Mouse (Mus musculus): Measurements from ENCODE around the gene Snx29. TPM values are rescaled to one million over a fixed set of nuclear protein-coding genes. Genes with fewer than 3 reads are reported as not detected.

The Snx29 gene
- total RNA-seq (2023; ENCODE audit: inconsistent age): 130 to 147 TPM (median 142 TPM) in 4 replicates

GRCm38 (mm10) chr16:11322409-11323323, at the start of gene Snx29:
Snx29 (plus strand) TSS chr16:11322908.

GRCm38 (mm10) chr16:11313512-11313911, 9.2 kb upstream of the Snx29 start, which contains the start of gene Tnfrsf17:
Tnfrsf17 (plus strand) TSS chr16:11313812.

Other genes with a start within 250 kb of the Snx29 start
- 69.3 to 72.6 TPM (median 70.9 TPM) in 4 replicates for gene Txndc11, start 188.3 kb upstream of the Snx29 start, total RNA-seq (2023; ENCODE audit: inconsistent age)
- 316 to 335 TPM (median 324 TPM) in 4 replicates for gene Zc3h7a, start 146.5 kb upstream of the Snx29 start, total RNA-seq (2023; ENCODE audit: inconsistent age)
- 81.8 to 93.4 TPM (median 88.2 TPM) in 4 replicates for gene Rsl1d1, start 119.6 kb upstream of the Snx29 start, total RNA-seq (2023; ENCODE audit: inconsistent age)
- 73.1 to 74.7 TPM (median 73.6 TPM) in 4 replicates for gene Gspt1, start 68.6 kb upstream of the Snx29 start, total RNA-seq (2023; ENCODE audit: inconsistent age)
- gene Tnfrsf17, start 9.1 kb upstream of the Snx29 start, total RNA-seq (2023; ENCODE audit: inconsistent age): 0.66 to 0.67 TPM in 2 of 4 replicates, not detected in the others